Mouse (Mus musculus) lung, adult 2 months (tissue): ENCODE data around the gene Gm49395.

Experiments used
- CTCF ChIP-seq: fragments of 200-500 bp; IDR thresholded peaks from 2 replicates; pipeline ENCODE4 v1.5.1; 2011; ENCODE audit warnings: mild to moderate bottlenecking, low read length, control low read depth; ENCODE audit not compliant: insufficient read depth
- POLR2A ChIP-seq: fragments of 200-500 bp; IDR thresholded peaks from 2 replicates; pipeline ENCODE4 v1.6.1; 2011; ENCODE audit warnings: low read depth, mild to moderate bottlenecking, control low read depth, low read length, borderline replicate concordance; ENCODE audit errors: extremely low read depth

DNA sequence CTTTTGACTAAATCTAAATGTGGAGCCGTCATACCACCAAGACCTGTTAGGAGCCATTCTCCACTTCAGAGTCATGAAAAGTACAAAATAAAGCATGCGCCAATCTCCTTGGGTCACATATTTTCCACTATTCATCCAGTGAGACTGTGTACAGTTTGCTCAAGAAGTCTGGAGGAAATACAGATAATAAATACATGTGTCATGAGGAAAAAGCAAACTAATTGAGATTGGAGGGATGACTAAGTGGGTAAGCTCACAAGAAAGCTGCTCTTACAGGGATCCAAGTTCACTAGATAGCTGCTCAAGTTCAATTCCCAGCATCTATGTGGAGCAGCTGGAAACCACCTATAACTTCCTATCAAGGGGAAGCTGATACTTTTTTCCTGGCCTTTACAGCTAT is 24.8 kb upstream of the Gm49395 start:
- TF ChIP-seq POLR2A (no peak), CTCF (no peak)
